Mouse (Mus musculus) c-Kit-positive CD71-positive TER-119-positive erythroid progenitor cells, embryonic 14.5 days (primary cell): ENCODE measurements at regions not wholly inside any gene's neighbourhood (a gene's known extent, or its start where the extent isn't known, plus 50 kb on each side); places are given as distances from the start of the nearest gene placed in this dataset.

Experiments used
- DNase-seq: peaks from one replicate; pipeline ENCODE4 v3.0.0-alpha.2; 2013; ENCODE audit warnings: low spot score

DNA sequence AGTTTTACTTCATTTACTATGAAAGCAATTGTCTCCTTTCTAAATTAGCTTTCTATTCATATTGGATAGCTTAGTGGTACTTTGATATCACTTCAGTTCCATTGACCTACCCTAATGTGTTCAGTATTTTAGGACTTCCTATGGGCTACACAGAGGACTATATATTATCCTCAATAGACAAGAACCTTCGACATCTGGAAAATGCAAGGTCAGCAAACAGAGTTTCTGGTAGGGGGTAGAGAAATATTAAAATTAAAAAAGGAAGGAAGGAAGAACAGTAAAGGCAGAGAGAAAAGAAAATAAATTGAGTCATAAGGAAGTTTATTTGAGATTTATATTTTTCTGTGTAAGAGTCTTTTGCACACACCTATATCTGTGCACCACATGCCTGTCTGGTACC lies 107.4 kb upstream of the Insig1 start:
- DNase-seq, result no peak

DNA sequence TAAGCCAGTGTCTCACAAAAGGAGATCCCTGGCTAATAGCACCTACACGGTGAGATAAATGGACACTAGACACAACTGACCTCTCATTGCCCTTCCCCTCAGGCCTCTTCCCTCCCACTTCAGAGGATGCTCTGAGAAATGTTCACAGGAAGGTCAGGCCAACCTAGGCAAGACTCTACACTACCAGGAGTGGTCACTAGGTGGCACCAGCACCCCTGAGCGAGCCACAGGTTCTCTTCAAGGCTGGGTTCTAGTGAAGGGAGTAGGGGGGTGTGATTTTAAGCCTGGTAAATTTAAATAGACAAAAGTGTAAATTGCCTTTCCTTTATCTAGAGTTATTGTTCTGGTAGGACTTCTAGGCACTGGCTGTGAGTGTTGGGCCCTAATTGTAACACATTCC lies 76.0 kb upstream of the Insig1 start:
- peak; percentile 25 for DNase-seq

DNA sequence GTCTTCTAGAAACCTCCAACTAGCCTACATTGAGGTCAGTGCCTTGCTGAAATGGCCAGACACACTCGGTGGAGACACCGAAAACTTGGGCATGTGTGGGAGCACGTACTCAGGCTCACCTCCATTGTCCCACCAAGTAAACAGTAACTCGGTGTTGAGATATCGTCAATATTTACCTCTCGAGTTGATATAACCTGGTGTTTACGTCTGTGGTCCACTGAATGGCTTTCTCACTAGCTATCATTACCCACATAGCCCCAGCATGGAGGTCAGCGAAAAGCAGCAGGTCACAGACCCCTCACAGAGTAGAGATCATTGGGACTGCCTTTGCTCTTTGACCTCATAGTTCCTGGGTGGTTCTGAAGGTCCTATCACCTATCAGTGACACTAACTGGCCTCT lies 73.4 kb upstream of the Insig1 start:
- no peak for DNase-seq

DNA sequence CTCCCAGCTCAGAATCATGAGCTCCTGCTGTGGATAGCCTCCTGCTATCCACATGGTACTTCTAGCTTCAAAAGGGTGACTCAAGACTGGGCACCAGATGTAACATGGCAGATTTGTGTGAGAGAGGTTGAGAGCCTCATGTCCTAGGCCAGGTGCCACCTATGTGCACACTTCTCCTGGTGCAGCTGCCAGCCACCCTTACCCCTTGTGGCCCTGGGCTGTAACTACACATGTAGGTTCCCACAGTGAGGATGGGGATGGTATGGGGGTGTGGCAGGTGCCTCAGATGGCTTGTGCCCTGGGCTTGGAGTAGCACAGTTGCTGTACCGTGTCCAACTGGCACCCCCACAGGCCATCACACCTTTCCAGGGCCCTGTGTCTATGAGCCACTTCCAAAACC lies 68.2 kb upstream of the Insig1 start:
- no peak for DNase-seq

DNA sequence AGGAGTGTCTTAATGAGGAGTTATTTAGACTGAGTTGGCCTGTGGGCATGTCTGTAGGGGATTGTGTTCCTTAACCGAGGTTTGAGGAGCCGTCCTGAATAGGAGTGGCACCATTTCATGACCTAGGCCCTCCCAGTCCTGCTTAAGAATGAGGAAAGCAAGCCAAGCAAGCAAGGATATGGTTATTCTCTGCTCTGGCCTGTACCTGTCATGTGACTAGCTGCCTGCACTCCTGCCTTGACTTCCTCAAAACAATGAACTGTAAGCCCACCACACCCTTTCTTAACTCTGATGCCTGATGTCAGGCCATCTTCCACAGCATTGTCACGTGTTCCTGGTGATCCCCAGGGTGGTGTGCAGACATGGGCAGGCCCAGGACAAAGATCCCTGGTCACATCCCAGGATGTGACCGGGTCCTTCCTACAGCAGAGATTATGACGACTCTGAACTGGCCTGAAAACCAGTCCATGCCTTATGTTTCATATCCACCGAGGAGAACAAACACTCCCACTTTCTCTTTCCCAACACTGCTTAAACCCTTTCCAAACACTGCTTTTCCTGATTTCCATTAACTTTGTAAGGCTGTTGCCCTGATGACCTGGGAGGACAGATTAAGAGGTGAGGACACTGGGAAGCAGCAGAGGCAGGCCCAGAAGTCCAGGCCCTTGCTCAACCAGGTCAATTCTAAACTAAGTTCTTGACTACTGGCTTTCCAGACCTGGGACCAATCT lies 67.2 kb upstream of the Insig1 start:
- no peak for DNase-seq

DNA sequence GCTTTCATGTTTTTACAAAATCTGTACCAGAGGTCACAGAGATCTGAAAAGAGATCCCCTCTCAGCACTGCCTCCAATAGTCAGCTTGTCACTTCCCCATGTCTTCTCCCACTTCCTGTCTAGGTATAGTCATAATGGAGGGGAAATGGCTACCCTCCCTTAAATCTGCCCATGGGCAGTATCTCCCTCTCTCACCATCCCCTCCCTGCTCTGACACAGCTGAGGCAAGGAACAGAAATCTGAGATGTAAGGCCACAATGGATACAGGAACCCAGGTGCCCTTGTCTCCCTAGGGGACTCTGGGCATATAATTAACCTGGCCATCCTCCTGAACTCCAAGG lies 66.7 kb upstream of the Insig1 start:
- no peak for DNase-seq

DNA sequence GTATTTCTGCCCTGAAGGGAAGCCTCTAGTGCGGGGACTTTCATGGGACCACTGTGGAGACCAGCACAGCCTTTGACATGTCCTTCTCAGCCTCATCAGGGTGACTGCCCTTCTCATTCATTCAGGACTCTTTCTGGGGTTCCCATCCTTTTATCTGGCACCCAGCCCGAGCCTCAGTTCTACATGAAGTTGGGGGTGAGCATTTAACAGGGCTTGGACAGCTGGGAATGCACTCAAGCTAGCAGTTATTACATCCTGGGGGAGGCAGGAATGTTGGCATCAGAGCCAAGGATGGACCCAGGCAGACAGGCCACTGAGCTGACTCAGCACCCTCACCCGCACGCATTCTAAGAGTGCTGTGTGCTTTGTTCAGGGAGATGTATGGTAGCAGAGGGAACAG lies 61.8 kb upstream of the Insig1 start:
- DNase-seq, result no peak

DNA sequence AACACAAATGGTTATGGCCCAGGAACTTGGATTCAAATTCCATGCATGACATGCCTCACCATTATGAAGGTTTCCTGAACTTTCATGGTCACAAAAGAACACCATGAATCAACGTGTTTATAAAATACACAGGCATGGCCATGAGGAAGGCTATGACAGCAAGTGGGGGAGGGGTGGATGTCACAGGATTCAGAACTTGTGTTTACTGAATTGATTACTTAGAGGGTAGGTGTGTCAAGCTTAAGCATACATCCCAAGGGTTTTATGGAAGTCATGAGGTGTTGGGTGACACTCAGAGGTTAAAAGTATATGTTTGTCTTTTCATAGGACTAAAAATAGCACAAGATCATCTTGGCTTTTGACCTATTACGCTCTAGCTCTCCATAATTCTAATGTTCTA lies 61.3 kb upstream of the Insig1 start:
- DNase-seq, result no peak

DNA sequence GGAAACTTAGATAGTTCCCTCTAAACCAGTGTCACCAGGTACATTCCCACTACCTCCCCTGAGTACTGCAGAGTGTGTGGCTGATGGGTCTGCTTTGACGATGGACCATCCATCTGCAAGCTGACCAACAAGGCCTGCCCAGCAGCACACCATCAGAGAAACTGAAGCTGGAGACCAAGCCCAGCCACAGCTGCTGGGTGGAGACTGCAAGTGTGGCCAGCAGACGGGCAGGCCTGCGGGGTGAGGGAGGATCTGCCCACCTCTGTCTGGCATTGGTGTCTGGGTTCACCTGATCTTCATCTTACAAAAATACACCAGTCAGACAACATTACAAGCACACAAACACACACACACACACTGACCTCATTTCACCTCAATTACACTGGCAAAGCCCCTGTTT lies 60.6 kb upstream of the Insig1 start:
- no peak for DNase-seq

DNA sequence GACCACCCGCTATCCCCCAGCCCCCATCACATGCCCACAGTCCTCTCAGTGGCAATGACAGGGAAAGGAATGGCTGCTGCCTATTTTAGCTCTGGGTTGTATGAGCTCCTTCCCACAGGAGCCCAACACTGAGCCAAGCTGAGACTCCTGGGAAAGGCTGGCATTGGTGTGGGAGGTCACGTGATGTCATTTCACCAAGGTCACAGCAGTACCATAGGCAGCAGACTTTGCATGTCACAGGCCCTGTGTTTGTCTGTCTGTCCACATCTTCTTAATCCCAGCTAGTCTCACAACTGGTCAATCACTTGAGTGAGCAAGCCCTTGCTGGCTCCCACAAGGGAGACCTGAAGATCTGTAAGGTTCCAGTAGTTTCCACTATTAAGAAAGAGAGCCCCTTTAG lies 58.7 kb upstream of the Insig1 start:
- DNase-seq, result no peak

DNA sequence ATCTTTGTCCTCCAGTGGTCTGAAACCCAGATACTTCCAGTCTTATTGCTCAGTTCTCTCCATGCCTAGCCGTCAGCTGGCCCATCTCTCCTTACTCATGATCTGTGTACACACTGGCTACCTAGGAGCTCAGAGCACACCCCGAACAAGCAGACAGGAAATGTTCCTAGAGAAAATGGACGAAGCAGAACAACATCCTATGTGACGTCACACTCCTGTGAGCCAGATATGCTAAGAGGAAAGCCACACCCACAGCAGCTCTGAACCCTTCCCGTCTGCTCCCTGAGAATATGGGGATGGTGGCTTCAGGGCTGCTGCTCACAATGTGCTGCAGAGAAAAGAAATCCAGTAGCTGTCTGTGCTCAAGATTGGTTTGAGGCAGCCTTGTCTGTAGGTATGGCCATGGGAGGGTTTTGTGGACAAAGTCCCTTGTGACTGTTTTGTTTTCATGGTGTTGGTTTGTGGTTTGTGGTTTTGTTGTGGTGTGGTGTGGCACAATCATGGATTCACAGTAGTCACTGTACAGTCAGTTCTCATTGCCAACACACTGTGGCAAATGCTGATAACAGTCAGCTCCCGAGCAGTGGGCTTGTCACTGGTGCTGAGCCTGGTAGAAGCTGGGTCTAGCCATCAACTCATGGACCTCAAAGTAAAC lies 57.4 kb upstream of the Insig1 start:
- no peak for DNase-seq

DNA sequence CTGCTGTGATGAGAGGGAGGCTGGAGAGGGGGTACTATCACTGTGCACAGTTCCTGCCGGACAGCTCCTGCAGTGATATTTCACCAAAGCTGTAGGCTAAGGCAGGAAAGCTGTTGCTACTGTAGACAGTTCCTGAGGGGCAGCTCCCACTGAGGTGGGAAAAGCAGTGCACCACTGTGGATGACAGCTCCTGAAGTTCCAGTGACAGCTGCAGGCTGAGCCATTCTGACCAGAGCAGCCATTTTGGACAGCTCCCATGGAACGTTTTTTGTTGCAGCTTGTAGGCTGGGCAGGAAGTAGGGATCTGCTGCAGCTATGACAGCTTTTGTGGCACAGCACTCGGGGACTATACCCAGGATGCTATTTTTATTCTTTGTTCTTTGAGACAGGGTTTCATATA lies 51.3 kb upstream of the Insig1 start:
- no peak for DNase-seq
